8 mouse cellular contexts compared by ENCODE assay signal in the genomic region with DNA sequence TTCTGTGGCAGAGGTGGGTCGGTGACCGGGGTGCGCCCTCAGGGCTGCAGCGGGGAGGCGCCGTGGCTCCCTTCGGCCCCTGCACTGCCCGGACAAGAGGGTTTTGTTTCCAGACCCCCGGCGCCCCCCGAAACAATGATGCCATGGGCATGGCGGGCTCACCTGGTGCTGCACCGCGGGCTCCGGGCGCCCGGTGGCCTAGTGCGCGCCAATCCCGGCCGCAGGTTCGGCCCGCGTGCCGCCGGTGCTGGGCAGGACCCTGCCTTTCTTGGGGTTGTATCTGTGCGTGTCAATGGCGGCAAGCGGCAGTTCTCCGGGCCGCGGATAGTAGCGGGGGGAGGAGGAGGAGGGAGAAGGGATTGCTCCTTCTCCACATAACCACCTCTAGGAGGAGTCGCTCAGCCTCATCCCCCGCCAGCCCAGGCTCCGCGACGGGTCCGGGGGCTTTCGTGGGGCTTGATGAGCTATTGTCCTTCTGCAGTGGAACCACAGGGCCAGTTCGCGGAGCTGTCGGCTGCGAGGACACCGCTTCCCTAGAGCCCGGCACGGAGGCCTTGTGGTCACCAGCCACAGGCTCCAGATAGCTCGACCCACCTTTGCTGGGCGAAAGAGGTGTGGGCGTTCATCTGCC. TPM values are rescaled to one million over a fixed set of nuclear protein-coding genes. Genes with fewer than 3 reads are reported as not detected.
DNase-seq lines count a peak whose midpoint lies in the region; ATAC-seq and TF ChIP-seq lines count a peak whose summit lies in the region.

H2afy2 (minus strand) TSS at position 527 of the 631 bp plus-strand sequence.

- H3K9ac ChIP-seq in forebrain, embryonic 16.5 days (replicated peaks; ENCODE audit: low read depth, low read length), result peak within 1 kb of the TSS; percentile 99
- H3K9ac ChIP-seq in liver, embryonic 16.5 days (ENCODE audit: low read depth, low read length), result peak within 1 kb of the TSS; percentile 51; the same call in 1 of the 2 replicates

- peak; percentile 83 for DNase-seq in cerebellum, adult 11-12 months
- DNase-seq in heart, postnatal 14 days, result peak; percentile 51 to 64
- DNase-seq in layer of hippocampus, adult 18-20 months (ENCODE audit: low spot score in 2 of 2), result peak; percentile 54 to 65
- DNase-seq in urinary bladder, adult 2 months (ENCODE audit: low spot score), result peak; percentile 45

- TF ChIP-seq POLR2A in olfactory bulb, adult 2 months (IDR thresholded peaks at IDR 0.05; ENCODE audit: insufficient read depth, low read depth, low read length), result peak; percentile 31; the same call in 1 of the 2 replicates

- H3K4me3 ChIP-seq in E14TG2a.4 (replicated peaks; ENCODE audit: low read length), result peak within 1 kb of the TSS; percentile 93
- peak within 1 kb of the TSS; percentile 89 for H3K4me3 ChIP-seq in forebrain, embryonic 16.5 days (replicated peaks; ENCODE audit: low read length)
- H3K4me3 ChIP-seq in liver, embryonic 16.5 days (ENCODE audit: low read depth, low read length), result peak within 1 kb of the TSS; percentile 64
- peak within 1 kb of the TSS; percentile 78 for H3K4me3 ChIP-seq in olfactory bulb, adult 2 months (ENCODE audit: insufficient read depth, low read depth, low read length)

- WGBS in forebrain, embryonic 16.5 days, result 0% methylated on average over 49 of the region's 50 CpGs
- WGBS in liver, embryonic 16.5 days (ENCODE audit: insufficient replicate concordance), result under 1% methylated on average over 50 of the region's 50 CpGs
- WGBS in olfactory bulb, adult 2 months, result under 1% methylated on average over 50 of the region's 50 CpGs

- peaks cover 55% of the 10 kb centered on the region for H3K27me3 ChIP-seq in E14TG2a.4 (ENCODE audit: insufficient read depth, low read length)
- no peaks in the 10 kb centered on the region for H3K27me3 ChIP-seq in forebrain, embryonic 16.5 days (replicated peaks; ENCODE audit: control insufficient read depth, insufficient read depth, low read length)
- peaks cover 34% of the 10 kb centered on the region for H3K27me3 ChIP-seq in liver, embryonic 16.5 days (ENCODE audit: control insufficient read depth, insufficient read depth, low read depth, low read length)

- H3K4me1 ChIP-seq in E14TG2a.4 (replicated peaks; ENCODE audit: low read depth, low read length), result peaks cover 65% of the 10 kb centered on the region
- peaks cover 12% of the 10 kb centered on the region for H3K4me1 ChIP-seq in forebrain, embryonic 16.5 days (replicated peaks; ENCODE audit: control insufficient read depth, insufficient read depth, low read length)
- peaks cover 3% of the 10 kb centered on the region for H3K4me1 ChIP-seq in liver, embryonic 16.5 days (ENCODE audit: control insufficient read depth, low read depth, low read length)
- H3K4me1 ChIP-seq in olfactory bulb, adult 2 months (ENCODE audit: control insufficient read depth, insufficient read depth, low read length), result peaks cover 11% of the 10 kb centered on the region

- TF ChIP-seq CTCF in E14TG2a.4 (conservative IDR thresholded peaks at IDR 0.05; ENCODE audit: low read length), result no peak
- no peak for TF ChIP-seq CTCF in olfactory bulb, adult 2 months (IDR thresholded peaks at IDR 0.05; ENCODE audit: insufficient read depth, low read depth, low read length)

- intact Hi-C loops in heart, postnatal 14 days (cut with DNase I), result no loop called here

- peak; percentile 92 for ATAC-seq in forebrain, embryonic 16.5 days
- ATAC-seq in liver, embryonic 16.5 days (ENCODE audit: low read depth), result 0 out of 2 replicates have a peak, but pooled peaks have one; percentile 22

- peak within 1 kb of the TSS; percentile 99 for H3K27ac ChIP-seq in forebrain, embryonic 16.5 days (ENCODE audit: low read length)
- no peak within 1 kb of the TSS for H3K27ac ChIP-seq in liver, embryonic 16.5 days (ENCODE audit: low read length)
- peak within 1 kb of the TSS; percentile 93 for H3K27ac ChIP-seq in olfactory bulb, adult 2 months (ENCODE audit: insufficient read depth, low read depth, low read length)

- no peaks in the 10 kb centered on the region for H3K9me3 ChIP-seq in E14TG2a.4 (ENCODE audit: low read length)
- no peaks in the 10 kb centered on the region for H3K9me3 ChIP-seq in forebrain, embryonic 16.5 days (ENCODE audit: control insufficient read depth, low read length)
- no peaks in the 10 kb centered on the region for H3K9me3 ChIP-seq in liver, embryonic 16.5 days (replicated peaks; ENCODE audit: control insufficient read depth, low read length)

- H3K4me2 ChIP-seq in forebrain, embryonic 16.5 days (ENCODE audit: low read length), result peak within 1 kb of the TSS; percentile 56
- peak within 1 kb of the TSS; percentile 61 for H3K4me2 ChIP-seq in liver, embryonic 16.5 days (ENCODE audit: low read depth, low read length)

- H3K36me3 ChIP-seq in E14TG2a.4 (ENCODE audit: insufficient read depth, low read length), result no peaks in the 10 kb centered on the region
- H3K36me3 ChIP-seq in forebrain, embryonic 16.5 days (ENCODE audit: control insufficient read depth, insufficient read depth), result no peaks in the 10 kb centered on the region
- no peaks in the 10 kb centered on the region for H3K36me3 ChIP-seq in liver, embryonic 16.5 days (ENCODE audit: control insufficient read depth, insufficient read depth)

RNA-seq across cellular contexts. Expression of gene H2afy2, which starts in this region (rescaled TPM):
- polyA plus RNA-seq in forebrain, embryonic 16.5 days (2015; fragmentation: Nextera tagmentation; extraction: Ambion mirVana), result 301 and 306 TPM in 2 replicates
- total RNA-seq in heart, postnatal 14 days (2021), result 1 to 10 TPM; 5.4 to 5.6 TPM
- total RNA-seq in layer of hippocampus, adult 18-20 months (2021), result 10 to 100 TPM; 12.8 to 14.6 TPM
- 4.4 and 4.9 TPM in 2 replicates for polyA plus RNA-seq in liver, embryonic 16.5 days (2015; fragmentation: Nextera tagmentation; extraction: Ambion mirVana)
- polyA plus RNA-seq in olfactory bulb, adult 2 months (2012; ENCODE audit: insufficient read depth, insufficient read length, low replicate concordance, missing spikeins), result not detected in 2 replicates
- 19.5 and 20.0 TPM in 2 replicates for polyA plus RNA-seq in urinary bladder, adult 2 months (2012; rRNA removed)

Comparison
In these comparisons a context has a peak if more than half of its experiments do, and no peak if none do; other contexts are left out.
1. RNA of gene H2afy2 (polyA plus RNA-seq): 301 to 306 TPM in forebrain, embryonic 16.5 days; 19.5 to 20.0 TPM in urinary bladder, adult 2 months, 4.4 to 4.9 TPM in liver, embryonic 16.5 days and not detected in olfactory bulb, adult 2 months; every median in the first group is over 10 times any median in the second.
2. Peak in every context shown above with its lines, with median percentiles within 50 percentile points of each other: H3K4me3 ChIP-seq and DNase-seq.